In genomic region chr1:125516910-125517659, GRCm38 (mm10) we compare ENCODE assay signal across 19 mouse cellular contexts. TPM values are rescaled to one million over a fixed set of nuclear protein-coding genes. Genes with fewer than 3 reads are reported as not detected.
A peak's percentile ranks its signal among the peaks of the same experiment; 100 is the strongest.
DNase-seq lines count a peak whose midpoint lies in the region; ATAC-seq and TF ChIP-seq lines count a peak whose summit lies in the region.
"Had no signal": no experiment of that assay in that cellular context is flagged by ENCODE, and none has a peak within 500 bp of the region (broad histone marks: within the 10 kb centered on the region; RNA-seq: fewer than 3 reads in every experiment).

No protein-coding gene starts in this region.

- H3K36me3 ChIP-seq in intestine, postnatal 0 days (ENCODE audit: control insufficient read depth, insufficient read depth): no peaks in the 10 kb centered on the region
- no peaks in the 10 kb centered on the region for H3K36me3 ChIP-seq in intestine, embryonic 15.5 days
- no peaks in the 10 kb centered on the region for H3K36me3 ChIP-seq in embryonic facial prominence, embryonic 10.5 days (replicated peaks)
- H3K36me3 ChIP-seq: hindbrain, embryonic 10.5 days; limb, embryonic 13.5 days; midbrain, embryonic 12.5 days; neural tube, embryonic 13.5 days had no signal

- no peaks in the 10 kb centered on the region for H3K27me3 ChIP-seq in intestine, postnatal 0 days (replicated peaks; ENCODE audit: control insufficient read depth, insufficient read depth, low read length)
- H3K27me3 ChIP-seq in intestine, embryonic 15.5 days (replicated peaks): no peaks in the 10 kb centered on the region
- H3K27me3 ChIP-seq in embryonic facial prominence, embryonic 10.5 days (replicated peaks; ENCODE audit: low read depth, poor library complexity, severe bottlenecking): no peaks in the 10 kb centered on the region
- H3K27me3 ChIP-seq: limb, embryonic 13.5 days; midbrain, embryonic 12.5 days; neural tube, embryonic 13.5 days had no signal

- H3K4me1 ChIP-seq in intestine, postnatal 0 days (replicated peaks; ENCODE audit: control insufficient read depth, insufficient read depth, low read length): 0 out of 2 replicates have a peak, but pooled peaks cover 5% of the 10 kb centered on the region
- 0 out of 2 replicates have a peak, but pooled peaks cover 4% of the 10 kb centered on the region for H3K4me1 ChIP-seq in intestine, embryonic 15.5 days (replicated peaks)
- no peaks in the 10 kb centered on the region for H3K4me1 ChIP-seq in embryonic facial prominence, embryonic 10.5 days
- H3K4me1 ChIP-seq: hindbrain, embryonic 10.5 days; limb, embryonic 13.5 days; midbrain, embryonic 12.5 days; neural tube, embryonic 13.5 days had no signal

- no peaks in the 10 kb centered on the region for H3K9me3 ChIP-seq in intestine, postnatal 0 days (ENCODE audit: control insufficient read depth)
- H3K9me3 ChIP-seq in intestine, embryonic 15.5 days: no peaks in the 10 kb centered on the region
- H3K9me3 ChIP-seq in embryonic facial prominence, embryonic 10.5 days: no peaks in the 10 kb centered on the region
- H3K9me3 ChIP-seq: hindbrain, embryonic 10.5 days; limb, embryonic 13.5 days; midbrain, embryonic 12.5 days; neural tube, embryonic 13.5 days had no signal

- no peak overlapping the region for H3K4me2 ChIP-seq in intestine, postnatal 0 days (replicated peaks; ENCODE audit: low read depth)
- H3K4me2 ChIP-seq in intestine, embryonic 15.5 days (replicated peaks): no peak overlapping the region
- H3K4me2 ChIP-seq: limb, embryonic 13.5 days; midbrain, embryonic 12.5 days; neural tube, embryonic 13.5 days had no signal

- no peak overlapping the region for H3K27ac ChIP-seq in intestine, postnatal 0 days (ENCODE audit: low read depth, low read length)
- H3K27ac ChIP-seq in intestine, embryonic 15.5 days: no peak overlapping the region
- H3K27ac ChIP-seq in embryonic facial prominence, embryonic 10.5 days (replicated peaks): no peak overlapping the region
- H3K27ac ChIP-seq: hindbrain, embryonic 10.5 days; limb, embryonic 13.5 days; midbrain, embryonic 12.5 days; neural tube, embryonic 13.5 days had no signal

- no peak overlapping the region for H3K9ac ChIP-seq in intestine, postnatal 0 days (ENCODE audit: low read depth, low read length)
- H3K9ac ChIP-seq in intestine, embryonic 15.5 days: no peak overlapping the region
- H3K9ac ChIP-seq: limb, embryonic 13.5 days; midbrain, embryonic 12.5 days; neural tube, embryonic 13.5 days had no signal

- peak; percentile 37; the same call in 1 of the 2 replicates for TF ChIP-seq CTCF in intestine, postnatal 0 days (IDR thresholded peaks at IDR 0.05; ENCODE audit: low read depth)

- no peak for ATAC-seq in intestine, postnatal 0 days
- no peak for ATAC-seq in intestine, embryonic 15.5 days
- ATAC-seq: forebrain, embryonic 14.5 days had no signal

- DNase-seq in 416B (ENCODE audit: low read depth) (peak; percentile 35), ES-CJ7 (ENCODE audit: low read depth, low spot score) (peak; percentile 50)
- DNase-seq in induced T-regulatory cell, adult 2 months (ENCODE audit: low read depth): peak; percentile 22
- DNase-seq in embryonic facial prominence, embryonic 10.5 days (ENCODE audit: low spot score): no peak
- DNase-seq in left cerebral cortex, adult 9 months (ENCODE audit: low spot score in 2 of 2): no peak
- DNase-seq: cerebellum, adult 11-12 months; kidney, postnatal 10 days; layer of hippocampus, adult 9-11 months; lung, adult 18-20 months; lung, postnatal 4 days; right cerebral cortex, postnatal 25 days had no signal

- no peak overlapping the region for H3K4me3 ChIP-seq in intestine, postnatal 0 days (ENCODE audit: low read depth, low read length)
- no peak overlapping the region for H3K4me3 ChIP-seq in intestine, embryonic 15.5 days (replicated peaks)
- no peak overlapping the region for H3K4me3 ChIP-seq in embryonic facial prominence, embryonic 10.5 days
- H3K4me3 ChIP-seq: erythroblast, embryonic 14.5 days; hindbrain, embryonic 10.5 days; limb, embryonic 13.5 days; midbrain, embryonic 12.5 days; neural tube, embryonic 13.5 days had no signal

- 60% methylated on average over 7 of the region's 7 CpGs for WGBS in intestine, postnatal 0 days
- WGBS in intestine, embryonic 15.5 days: 68% methylated on average over 7 of the region's 7 CpGs
- 75% methylated on average over 7 of the region's 7 CpGs for WGBS in embryonic facial prominence, embryonic 10.5 days

RNA-seq across cellular contexts. Expression of gene Slc35f5, which starts 43.3 kb away (rescaled TPM):
- 36.2 and 37.4 TPM in 2 replicates for polyA plus RNA-seq in intestine, postnatal 0 days (2015; fragmentation: Nextera tagmentation; extraction: Ambion mirVana)
- polyA plus RNA-seq in intestine, embryonic 15.5 days (2015; fragmentation: Nextera tagmentation; extraction: Ambion mirVana): 54.5 and 56.1 TPM in 2 replicates
- 21.4 and 21.7 TPM in 2 replicates for polyA plus RNA-seq in embryonic facial prominence, embryonic 10.5 days (2016; fragmentation: Nextera tagmentation; extraction: Ambion mirVana)
- polyA plus RNA-seq: erythroblast, embryonic 14.5 days had no signal

Comparison
In these comparisons a context has a peak if more than half of its experiments do, and no peak if none do; other contexts are left out.
1. DNase-seq: peak in 416B (single experiment), ES-CJ7 (single experiment) and induced T-regulatory cell, adult 2 months (single experiment); none in embryonic facial prominence, embryonic 10.5 days (single experiment) and left cerebral cortex, adult 9 months (0 of 2).